Comparison of ENCODE assay signal across 7 mouse cellular contexts in the genomic region with DNA sequence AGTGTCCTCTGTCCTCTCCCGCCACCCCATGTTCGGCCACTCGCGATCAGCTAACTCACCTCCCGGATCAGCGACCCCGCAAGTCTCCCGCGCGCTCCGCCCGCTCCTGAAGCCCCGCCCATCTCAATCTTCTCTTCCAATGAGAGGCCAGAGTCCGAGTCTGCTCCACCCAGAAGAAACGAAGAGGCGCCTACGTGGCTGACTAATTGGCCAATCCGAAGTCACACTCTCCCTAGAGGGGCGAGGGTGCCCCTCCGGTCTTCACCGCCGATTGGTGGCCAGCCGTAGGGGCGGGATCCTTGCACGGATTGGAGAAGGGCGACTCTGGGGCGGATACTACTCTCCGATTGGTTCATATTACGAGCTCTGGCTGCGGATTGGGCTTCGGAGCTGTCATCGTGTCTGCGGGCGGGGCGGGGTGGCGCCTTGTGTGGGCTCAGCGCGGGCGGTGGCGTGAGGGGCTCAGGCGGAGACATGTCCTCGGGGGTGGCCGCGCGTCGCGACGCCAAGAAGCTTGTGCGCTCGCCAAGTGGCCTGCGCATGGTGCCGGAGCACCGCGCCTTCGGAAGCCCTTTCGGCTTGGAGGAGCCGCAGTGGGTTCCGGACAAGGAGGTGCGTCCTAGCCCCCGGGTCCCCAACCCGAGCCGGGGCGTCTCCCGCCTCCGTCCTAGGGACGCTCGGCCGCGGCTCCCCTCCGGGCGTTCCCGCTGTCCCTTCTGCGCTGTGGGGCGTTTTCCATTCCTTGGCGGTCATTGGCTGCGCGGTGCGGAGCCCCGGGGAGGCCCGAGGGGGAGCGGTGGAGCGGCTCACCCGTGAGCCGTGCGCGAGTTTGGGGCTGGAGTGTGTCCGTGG. TPM values are rescaled to one million over a fixed set of nuclear protein-coding genes. Genes with fewer than 3 reads are reported as not detected.
A peak's percentile ranks its signal among the peaks of the same experiment; 100 is the strongest.
DNase-seq lines count a peak whose midpoint lies in the region; ATAC-seq and TF ChIP-seq lines count a peak whose summit lies in the region.

Xrcc3 (minus strand) TSS at position 108 of the 852 bp plus-strand sequence.
Zfyve21 (plus strand) TSS at position 405 of the 852 bp plus-strand sequence.

- under 1% methylated on average over 87 of the region's 87 CpGs for WGBS in embryonic facial prominence, embryonic 10.5 days
- WGBS in intestine, postnatal 0 days: under 1% methylated on average over 87 of the region's 87 CpGs
- WGBS in midbrain, embryonic 12.5 days: under 1% methylated on average over 77 of the region's 87 CpGs
- WGBS in small intestine, adult 2 months: under 1% methylated on average over 87 of the region's 87 CpGs

- peak within 1 kb of the TSS; percentile 85 for H3K4me2 ChIP-seq in intestine, postnatal 0 days (replicated peaks; ENCODE audit: low read depth)
- peak within 1 kb of the TSS; percentile 86 for H3K4me2 ChIP-seq in midbrain, embryonic 12.5 days (replicated peaks)

- H3K9ac ChIP-seq in intestine, postnatal 0 days (ENCODE audit: low read depth, low read length): peak within 1 kb of the TSS; percentile 67
- peak within 1 kb of the TSS; percentile 77 for H3K9ac ChIP-seq in midbrain, embryonic 12.5 days (replicated peaks)

- H3K4me1 ChIP-seq in embryonic facial prominence, embryonic 10.5 days: peaks cover 56% of the 10 kb centered on the region
- H3K4me1 ChIP-seq in intestine, postnatal 0 days (replicated peaks; ENCODE audit: control insufficient read depth, insufficient read depth, low read length): peaks cover 10% of the 10 kb centered on the region; the same call in 1 of the 2 replicates
- H3K4me1 ChIP-seq in midbrain, embryonic 12.5 days: peaks cover 45% of the 10 kb centered on the region
- peaks cover 29% of the 10 kb centered on the region for H3K4me1 ChIP-seq in small intestine, adult 2 months (ENCODE audit: control insufficient read depth, insufficient read depth, insufficient read length, low read length)

- peak within 1 kb of the TSS; percentile 87 for H3K4me3 ChIP-seq in embryonic facial prominence, embryonic 10.5 days
- H3K4me3 ChIP-seq in intestine, postnatal 0 days (ENCODE audit: low read depth, low read length): peak within 1 kb of the TSS; percentile 61
- peak within 1 kb of the TSS; percentile 74 for H3K4me3 ChIP-seq in midbrain, embryonic 12.5 days
- H3K4me3 ChIP-seq in small intestine, adult 2 months (ENCODE audit: low read depth, low read length): peak within 1 kb of the TSS; percentile 94

- peak; percentile 97 for DNase-seq in adrenal gland, postnatal 10 days
- DNase-seq in embryonic facial prominence, embryonic 10.5 days (ENCODE audit: low spot score): peak; percentile 99
- DNase-seq in gonadal fat pad, adult 2 months (ENCODE audit: low read depth): peak; percentile 91
- peak; percentile 99 for DNase-seq in left cerebral cortex, postnatal 4 days

- peak; percentile 85 for TF ChIP-seq POLR2A in small intestine, adult 2 months (IDR thresholded peaks at IDR 0.05; ENCODE audit: low read depth, low read length)

- peak; percentile 91 for ATAC-seq in intestine, postnatal 0 days
- ATAC-seq in midbrain, embryonic 12.5 days (ENCODE audit: low FRiP score, low read depth): peak; percentile 99

- peak within 1 kb of the TSS; percentile 93 for H3K27ac ChIP-seq in embryonic facial prominence, embryonic 10.5 days (replicated peaks)
- peak within 1 kb of the TSS; percentile 94 for H3K27ac ChIP-seq in intestine, postnatal 0 days (ENCODE audit: low read depth, low read length)
- H3K27ac ChIP-seq in midbrain, embryonic 12.5 days (replicated peaks): peak within 1 kb of the TSS; percentile 82
- H3K27ac ChIP-seq in small intestine, adult 2 months (ENCODE audit: insufficient read depth, low read depth, low read length): peak within 1 kb of the TSS; percentile 99

- H3K27me3 ChIP-seq in embryonic facial prominence, embryonic 10.5 days (replicated peaks; ENCODE audit: low read depth, poor library complexity, severe bottlenecking): no peaks in the 10 kb centered on the region
- H3K27me3 ChIP-seq in intestine, postnatal 0 days (replicated peaks; ENCODE audit: control insufficient read depth, insufficient read depth, low read length): no peaks in the 10 kb centered on the region
- H3K27me3 ChIP-seq in midbrain, embryonic 12.5 days: peaks cover 6% of the 10 kb centered on the region; the same call in 1 of the 2 replicates
- H3K27me3 ChIP-seq in small intestine, adult 2 months (ENCODE audit: control insufficient read depth, insufficient read depth, low read length): no peaks in the 10 kb centered on the region

- peaks cover 33% of the 10 kb centered on the region for H3K36me3 ChIP-seq in embryonic facial prominence, embryonic 10.5 days (replicated peaks)
- 0 out of 2 replicates have a peak, but pooled peaks cover 4% of the 10 kb centered on the region for H3K36me3 ChIP-seq in intestine, postnatal 0 days (ENCODE audit: control insufficient read depth, insufficient read depth)
- peaks cover 3% of the 10 kb centered on the region for H3K36me3 ChIP-seq in midbrain, embryonic 12.5 days
- peaks cover 2% of the 10 kb centered on the region; the same call in 1 of the 2 replicates for H3K36me3 ChIP-seq in small intestine, adult 2 months (ENCODE audit: control insufficient read depth, insufficient read depth, low read length)

- H3K9me3 ChIP-seq in embryonic facial prominence, embryonic 10.5 days: no peaks in the 10 kb centered on the region
- no peaks in the 10 kb centered on the region for H3K9me3 ChIP-seq in intestine, postnatal 0 days (ENCODE audit: control insufficient read depth)
- no peaks in the 10 kb centered on the region for H3K9me3 ChIP-seq in midbrain, embryonic 12.5 days

- intact Hi-C loops in left cerebral cortex, postnatal 4 days (cut with DNase I): no loop called here

- TF ChIP-seq CTCF in intestine, postnatal 0 days (IDR thresholded peaks at IDR 0.05; ENCODE audit: low read depth): no peak
- no peak for TF ChIP-seq CTCF in small intestine, adult 2 months (IDR thresholded peaks at IDR 0.05; ENCODE audit: extremely low read depth, insufficient read length, insufficient replicate concordance, low read depth, low read length)

RNA-seq across cellular contexts. Expression of gene Xrcc3, which starts in this region (rescaled TPM):
- total RNA-seq in adrenal gland, postnatal 10 days (2021): 10 to 100 TPM; 21.4 to 25.7 TPM
- 21.7 and 22.2 TPM in 2 replicates for polyA plus RNA-seq in embryonic facial prominence, embryonic 10.5 days (2016; fragmentation: Nextera tagmentation; extraction: Ambion mirVana)
- 14.6 and 14.7 TPM in 2 replicates for polyA plus RNA-seq in gonadal fat pad, adult 2 months (2012; rRNA removed)
- polyA plus RNA-seq in intestine, postnatal 0 days (2015; fragmentation: Nextera tagmentation; extraction: Ambion mirVana): 3.4 and 6.1 TPM in 2 replicates
- total RNA-seq in left cerebral cortex, postnatal 4 days (2021): 1 to 10 TPM; 1.5 to 2.2 TPM
- 7.4 and 7.9 TPM in 2 replicates for polyA plus RNA-seq in midbrain, embryonic 12.5 days (2016; fragmentation: Nextera tagmentation; extraction: Ambion mirVana)
- polyA plus RNA-seq in small intestine, adult 2 months (2012; rRNA removed): 6.5 and 9.3 TPM in 2 replicates

RNA-seq across cellular contexts. Expression of gene Zfyve21, which starts in this region (rescaled TPM):
- total RNA-seq in adrenal gland, postnatal 10 days (2021): 10 to 100 TPM; 80.6 to 96.3 TPM
- 75.0 TPM in 2 replicates for polyA plus RNA-seq in embryonic facial prominence, embryonic 10.5 days (2016; fragmentation: Nextera tagmentation; extraction: Ambion mirVana)
- polyA plus RNA-seq in gonadal fat pad, adult 2 months (2012; rRNA removed): 173 and 189 TPM in 2 replicates
- polyA plus RNA-seq in intestine, postnatal 0 days (2015; fragmentation: Nextera tagmentation; extraction: Ambion mirVana): 104 and 107 TPM in 2 replicates
- total RNA-seq in left cerebral cortex, postnatal 4 days (2021): 10 to 100 TPM; 11.6 to 12.6 TPM
- 54.1 and 57.5 TPM in 2 replicates for polyA plus RNA-seq in midbrain, embryonic 12.5 days (2016; fragmentation: Nextera tagmentation; extraction: Ambion mirVana)
- 59.5 and 146 TPM in 2 replicates for polyA plus RNA-seq in small intestine, adult 2 months (2012; rRNA removed)

Comparison
In these comparisons a context has a peak if more than half of its experiments do, and no peak if none do; other contexts are left out.
1. Peak in every context shown above with its lines: DNase-seq, ATAC-seq, H3K4me3 ChIP-seq and H3K27ac ChIP-seq.
2. RNA of gene Xrcc3 (total RNA-seq): 21.4 to 25.7 TPM in adrenal gland, postnatal 10 days; 1.5 to 2.2 TPM in left cerebral cortex, postnatal 4 days; every median in the first group is over 4 times any median in the second.
3. RNA of gene Zfyve21 (total RNA-seq): 80.6 to 96.3 TPM in adrenal gland, postnatal 10 days; 11.6 to 12.6 TPM in left cerebral cortex, postnatal 4 days; every median in the first group is over 4 times any median in the second.